Mouse (Mus musculus): ENCODE data around the gene Rad51b.

Gene Rad51b

GRCm38 (mm10) chr12:79799370-79799769, 502.3 kb downstream of the Rad51b start:
- no peak for DNase-seq (ENCODE audit: low spot score in 2 of 2)

DNA sequence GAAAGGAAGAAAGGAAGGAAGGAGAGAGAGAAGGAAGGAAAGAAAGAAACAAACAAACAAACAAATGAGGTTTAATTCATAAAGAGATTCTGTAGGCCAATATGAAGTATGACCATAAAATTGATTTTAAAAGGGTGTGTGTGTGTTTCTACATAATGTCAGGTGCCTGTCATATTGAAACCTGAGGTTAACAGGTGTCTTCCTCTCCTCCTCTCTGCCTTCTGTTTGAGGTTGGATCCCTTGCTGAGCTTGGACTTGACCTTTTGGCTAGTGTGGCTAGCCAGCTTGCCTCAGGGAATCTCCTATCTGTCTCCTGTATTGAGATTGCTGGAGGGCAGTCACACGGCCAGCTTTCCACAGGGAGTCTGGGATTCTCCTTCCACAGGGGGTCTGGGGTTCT, 506.6 kb downstream of the Rad51b start:
- no peak for DNase-seq (ENCODE audit: low spot score in 2 of 2)

- DNase-seq (ENCODE audit: low spot score in 2 of 2), result no peak
Observed at GRCm38 (mm10) chr12:79804776-79805524, 507.9 kb downstream of the Rad51b start.

DNA sequence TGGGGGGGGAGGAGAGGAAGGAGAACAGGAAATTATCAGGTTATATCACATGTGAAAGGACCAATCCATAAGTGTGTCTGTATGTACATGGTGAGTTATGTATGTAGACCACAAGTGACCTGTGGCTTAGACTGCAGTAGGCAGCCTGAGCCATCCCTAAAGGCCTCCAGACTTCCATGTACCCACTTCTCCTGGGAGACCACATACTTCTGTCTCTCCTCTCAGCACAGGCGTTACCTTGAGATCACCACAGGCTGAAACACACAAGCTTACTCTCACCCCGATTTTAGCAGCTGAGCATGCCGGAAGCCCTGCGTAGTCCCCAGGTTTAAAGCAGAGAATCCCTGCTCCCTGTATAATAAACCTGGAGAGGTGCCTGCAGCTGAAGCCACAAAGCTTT, 509.9 kb downstream of the Rad51b start:
- DNase-seq (ENCODE audit: low spot score in 2 of 2), result no peak

- no peak for DNase-seq (ENCODE audit: low spot score in 2 of 2)
Observed at GRCm38 (mm10) chr12:79807410-79807847, 510.3 kb downstream of the Rad51b start.

GRCm38 (mm10) chr12:79807938-79808401, 510.9 kb downstream of the Rad51b start:
- no peak for DNase-seq (ENCODE audit: low spot score in 2 of 2)

DNA sequence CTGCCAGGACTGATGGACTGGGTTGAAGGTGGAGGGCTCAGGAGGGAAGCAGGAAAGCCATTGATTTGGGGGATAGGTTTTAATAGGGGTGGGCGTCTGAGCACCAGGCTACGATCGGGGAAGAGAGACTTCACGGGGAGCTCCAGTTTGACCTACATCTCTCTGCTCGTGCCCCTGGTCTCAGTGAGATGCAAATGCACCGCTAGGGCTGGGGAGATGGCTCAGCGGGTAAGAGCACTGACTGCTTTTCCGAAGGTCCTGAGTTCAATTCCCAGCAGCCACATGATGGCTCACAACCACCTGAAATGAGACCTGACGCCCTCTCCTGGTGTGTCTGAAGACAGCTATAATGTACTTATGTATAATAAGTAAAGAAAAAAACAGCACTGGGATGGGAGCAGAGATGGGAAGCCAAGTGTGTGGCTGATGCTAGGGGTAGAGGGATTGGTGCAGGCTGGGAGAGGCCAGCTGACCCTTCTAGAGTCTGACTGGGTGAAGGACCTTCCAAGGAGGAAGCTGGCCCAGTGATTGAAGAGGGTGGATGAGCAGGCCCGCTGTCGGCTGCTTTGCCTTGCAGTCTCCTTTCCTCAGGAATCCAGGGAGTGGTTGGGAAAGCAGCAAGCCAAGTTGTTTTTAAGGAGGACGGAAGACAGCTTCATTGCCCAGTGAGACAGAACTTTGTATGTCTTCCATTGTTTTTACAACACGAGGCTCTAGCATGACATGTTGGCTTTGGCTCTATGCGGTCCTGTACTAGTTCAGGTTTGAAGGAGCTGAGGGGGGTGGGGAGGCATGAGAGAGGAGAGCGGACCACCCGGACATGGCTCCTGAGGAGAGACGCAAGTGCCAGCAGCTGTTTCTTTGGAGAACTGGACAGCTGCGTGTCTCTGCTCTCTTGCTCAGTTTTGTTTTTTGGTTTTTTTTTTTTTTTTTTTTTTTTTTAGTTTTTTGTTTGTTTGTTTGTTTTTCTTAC, 511.6 kb downstream of the Rad51b start:
- no peak for DNase-seq (ENCODE audit: low spot score in 2 of 2)

GRCm38 (mm10) chr12:79809518-79809917, 512.4 kb downstream of the Rad51b start:
- DNase-seq (ENCODE audit: low spot score in 2 of 2), result no peak

DNA sequence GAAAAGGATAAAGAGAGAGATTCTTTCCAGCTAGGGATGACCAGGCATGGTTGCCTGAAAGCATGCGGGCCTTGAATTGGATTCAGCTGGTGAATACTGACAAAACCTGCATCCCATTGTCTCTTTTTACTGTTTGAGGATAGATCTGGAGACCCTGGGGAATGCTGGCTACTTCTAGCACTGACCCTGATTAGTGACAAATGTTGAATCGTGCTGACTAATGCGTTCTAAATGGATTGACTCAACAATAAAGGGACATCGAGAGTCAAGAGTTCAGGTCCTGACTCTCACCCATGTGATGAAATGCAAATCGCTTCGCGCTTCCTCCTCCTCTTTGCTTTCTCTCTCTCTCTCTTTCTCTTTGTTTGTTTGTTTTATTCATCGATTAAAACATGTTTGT, 515.3 kb downstream of the Rad51b start:
- DNase-seq (ENCODE audit: low spot score in 2 of 2), result no peak

- no peak for DNase-seq (ENCODE audit: low spot score in 2 of 2)
Observed at GRCm38 (mm10) chr12:79812838-79813563, 515.9 kb downstream of the Rad51b start.

GRCm38 (mm10) chr12:79813566-79814305, 516.7 kb downstream of the Rad51b start:
- no peak for DNase-seq (ENCODE audit: low spot score in 2 of 2)

DNA sequence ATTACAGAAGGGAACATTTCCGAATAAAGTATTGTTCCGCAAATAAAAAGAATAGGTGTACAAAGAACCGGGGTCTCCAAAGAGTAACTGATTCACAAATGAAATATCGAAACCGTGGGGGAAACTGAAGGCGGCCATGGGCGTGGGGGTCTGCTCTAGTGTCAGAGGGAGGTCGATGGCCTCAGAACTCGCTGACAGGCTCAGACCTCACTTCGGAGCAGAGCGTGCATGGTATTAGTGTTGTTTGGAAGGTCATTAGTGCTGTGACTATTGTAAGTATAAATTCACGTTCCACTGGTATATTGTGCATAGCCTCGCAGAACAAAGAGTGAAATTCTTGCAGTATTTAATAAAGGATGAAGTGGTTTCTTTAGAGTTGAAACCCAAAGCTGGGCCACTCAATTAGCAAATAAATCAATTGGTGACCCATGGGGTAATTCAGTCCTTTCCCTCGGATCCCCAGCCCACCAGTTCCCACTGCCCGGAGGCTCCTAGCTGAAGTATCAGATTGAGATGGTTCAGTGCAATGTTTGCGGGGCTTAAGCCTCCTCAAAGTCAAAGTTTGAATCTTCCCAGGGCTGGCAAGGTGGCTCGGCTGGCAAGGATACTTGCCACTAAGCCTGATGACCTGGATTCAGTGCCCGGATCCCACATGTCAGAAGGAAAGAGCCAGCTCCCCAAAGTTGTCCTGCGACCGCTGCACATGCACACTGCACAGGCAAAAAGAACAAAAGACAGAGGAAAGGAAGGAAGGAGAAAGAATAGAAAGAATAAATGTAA, 517.4 kb downstream of the Rad51b start:
- no peak for DNase-seq (ENCODE audit: low spot score in 2 of 2)

GRCm38 (mm10) chr12:79816241-79816640, 519.2 kb downstream of the Rad51b start:
- DNase-seq (ENCODE audit: low spot score in 2 of 2), result no peak

- no peak for DNase-seq (ENCODE audit: low spot score in 2 of 2)
Observed at GRCm38 (mm10) chr12:79820228-79820958, 523.3 kb downstream of the Rad51b start.

GRCm38 (mm10) chr12:79821901-79822300, 524.8 kb downstream of the Rad51b start:
- DNase-seq (ENCODE audit: low spot score in 2 of 2), result no peak

DNA sequence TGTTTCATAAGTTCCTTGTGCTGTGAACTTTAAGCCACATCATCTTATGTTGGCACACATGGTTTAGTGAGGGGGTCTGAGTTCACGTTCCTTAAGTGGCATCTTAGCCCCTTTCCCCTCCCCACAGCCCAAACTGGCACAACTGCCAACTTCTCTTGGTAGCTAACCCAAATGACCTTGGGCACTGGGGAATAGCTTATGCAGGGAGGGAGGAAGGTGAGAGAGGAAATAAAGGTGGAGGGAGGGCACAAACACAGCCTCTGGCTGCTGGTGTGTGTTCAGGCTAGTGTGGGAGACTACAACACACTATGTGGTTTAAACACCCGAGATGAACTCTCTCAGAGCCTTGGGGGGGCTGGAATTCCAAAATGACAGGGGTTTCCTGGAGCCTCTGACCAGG, 525.3 kb downstream of the Rad51b start:
- DNase-seq (ENCODE audit: low spot score in 2 of 2), result no peak

DNA sequence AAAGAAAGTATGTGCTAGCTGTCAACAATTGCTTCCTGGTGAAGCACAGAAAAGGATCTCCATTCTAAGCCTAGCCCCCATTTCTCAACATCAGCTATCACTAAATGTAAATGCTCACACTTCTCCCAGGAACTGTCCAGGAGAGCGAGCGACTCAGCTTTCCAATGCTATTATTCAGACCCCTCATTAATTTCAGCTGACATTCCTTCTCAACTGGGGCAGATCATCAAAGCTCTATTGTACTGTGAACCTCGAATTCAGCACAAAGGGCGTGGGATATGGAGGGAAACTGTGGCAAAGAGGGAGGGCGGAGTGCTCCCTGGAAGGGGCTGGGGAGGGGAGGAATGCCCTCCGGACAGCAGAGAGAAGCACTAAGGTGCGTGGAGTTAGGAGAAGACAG, 528.8 kb downstream of the Rad51b start:
- no peak for DNase-seq (ENCODE audit: low spot score in 2 of 2)

- no peak for DNase-seq (ENCODE audit: low spot score in 2 of 2)
Observed at GRCm38 (mm10) chr12:79827233-79827692, 530.2 kb downstream of the Rad51b start.

GRCm38 (mm10) chr12:79827735-79828134, 530.7 kb downstream of the Rad51b start:
- DNase-seq (ENCODE audit: low spot score in 2 of 2), result no peak

- no peak for DNase-seq (ENCODE audit: low spot score in 2 of 2)
Observed at GRCm38 (mm10) chr12:79830686-79831085, 533.6 kb downstream of the Rad51b start.
